In genomic region chr16:30090200-30090865, GRCm38 (mm10) we compare ENCODE assay signal across 17 mouse cellular contexts. TPM values are rescaled to one million over a fixed set of nuclear protein-coding genes. Genes with fewer than 3 reads are reported as not detected.
DNase-seq lines count a peak whose midpoint lies in the region; ATAC-seq lines count a peak whose summit lies in the region.
"Had no signal": no experiment of that assay in that cellular context is flagged by ENCODE, and none has a peak within 500 bp of the region (broad histone marks: within the 10 kb centered on the region; RNA-seq: fewer than 3 reads in every experiment).

No protein-coding gene starts in this region.

- ATAC-seq in lung, embryonic 16.5 days (ENCODE audit: low read depth) = peak; percentile 72
- ATAC-seq: inflammation-experienced regulatory T-cells, adult 6 months had no signal

- H3K27ac ChIP-seq in lung, embryonic 16.5 days (ENCODE audit: low read length) = 0 out of 2 replicates have a peak overlapping the region, but pooled peaks have one; percentile 5
- no peak overlapping the region for H3K27ac ChIP-seq in hindbrain, embryonic 10.5 days
- H3K27ac ChIP-seq: embryonic facial prominence, embryonic 13.5 days; forebrain, embryonic 10.5 days; heart, adult 2 months; hindbrain, embryonic 12.5 days; midbrain, embryonic 10.5 days; neural tube, embryonic 12.5 days had no signal

- peaks cover 13% of the 10 kb centered on the region for H3K4me1 ChIP-seq in lung, embryonic 16.5 days (replicated peaks; ENCODE audit: control insufficient read depth, insufficient read depth, low read length)
- no peaks in the 10 kb centered on the region for H3K4me1 ChIP-seq in hindbrain, embryonic 10.5 days (replicated peaks)
- H3K4me1 ChIP-seq: neural tube, embryonic 12.5 days had no signal

- H3K9me3 ChIP-seq in lung, embryonic 16.5 days (ENCODE audit: control insufficient read depth, low read length) = no peaks in the 10 kb centered on the region
- H3K9me3 ChIP-seq in hindbrain, embryonic 10.5 days = no peaks in the 10 kb centered on the region
- H3K9me3 ChIP-seq: embryonic facial prominence, embryonic 13.5 days; forebrain, embryonic 10.5 days; hindbrain, embryonic 12.5 days; midbrain, embryonic 10.5 days; neural tube, embryonic 12.5 days had no signal

- no peak overlapping the region for H3K4me2 ChIP-seq in lung, embryonic 16.5 days (ENCODE audit: low read depth, low read length)
- H3K4me2 ChIP-seq: embryonic facial prominence, embryonic 13.5 days; hindbrain, embryonic 12.5 days; neural tube, embryonic 12.5 days had no signal

- H3K27me3 ChIP-seq in lung, embryonic 16.5 days (ENCODE audit: control insufficient read depth, insufficient read depth, low read depth, low read length) = no peaks in the 10 kb centered on the region
- H3K27me3 ChIP-seq in hindbrain, embryonic 10.5 days (ENCODE audit: insufficient read depth, poor library complexity, severe bottlenecking) = peaks cover 88% of the 10 kb centered on the region
- H3K27me3 ChIP-seq: embryonic facial prominence, embryonic 13.5 days; neural tube, embryonic 12.5 days had no signal

- H3K36me3 ChIP-seq in lung, embryonic 16.5 days (ENCODE audit: control insufficient read depth, insufficient read depth, low read length) = no peaks in the 10 kb centered on the region
- no peaks in the 10 kb centered on the region for H3K36me3 ChIP-seq in hindbrain, embryonic 10.5 days
- H3K36me3 ChIP-seq: embryonic facial prominence, embryonic 13.5 days; forebrain, embryonic 10.5 days; hindbrain, embryonic 12.5 days; midbrain, embryonic 10.5 days; neural tube, embryonic 12.5 days had no signal

- H3K4me3 ChIP-seq in lung, embryonic 16.5 days (ENCODE audit: low read length) = no peak overlapping the region
- H3K4me3 ChIP-seq in hindbrain, embryonic 10.5 days = no peak overlapping the region
- H3K4me3 ChIP-seq: embryonic facial prominence, embryonic 13.5 days; forebrain, embryonic 10.5 days; heart, adult 2 months; hindbrain, embryonic 12.5 days; midbrain, embryonic 10.5 days; neural tube, embryonic 12.5 days had no signal

- 51% methylated on average over 9 of the region's 9 CpGs for WGBS in lung, embryonic 16.5 days
- 85% methylated on average over 9 of the region's 9 CpGs for WGBS in hindbrain, embryonic 10.5 days

- peak; percentile 62 for DNase-seq in ovary, adult 18-20 months (ENCODE audit: low spot score)
- DNase-seq in ovary, postnatal 10 days (ENCODE audit: low spot score) = no peak
- DNase-seq in adrenal gland, postnatal 10 days = peak; percentile 47
- DNase-seq in natural killer cell, adult 2 months (ENCODE audit: low spot score in 2 of 2) = no peak
- DNase-seq in hindbrain, embryonic 10.5 days (ENCODE audit: low spot score) = no peak
- DNase-seq in right cerebral cortex, postnatal 4 days = no peak
- DNase-seq: cerebellum, adult 2 months; gastrocnemius, postnatal 14 days; heart, adult 2 months; left cerebral cortex, postnatal 4 days had no signal

- no peak overlapping the region for H3K9ac ChIP-seq in lung, embryonic 16.5 days (ENCODE audit: low read length)
- H3K9ac ChIP-seq: embryonic facial prominence, embryonic 13.5 days; hindbrain, embryonic 12.5 days; neural tube, embryonic 12.5 days had no signal

RNA-seq across cellular contexts. Expression of gene Hes1, which starts 26.1 kb away (rescaled TPM):
- 10 to 100 TPM; 28.7 to 35.5 TPM for total RNA-seq in adrenal gland, postnatal 10 days (2021)
- 37.1 and 40.7 TPM in 2 replicates for polyA plus RNA-seq in lung, embryonic 16.5 days (2015; fragmentation: Nextera tagmentation; extraction: Ambion mirVana)
- 31.2 and 31.9 TPM in 2 replicates for polyA plus RNA-seq in hindbrain, embryonic 10.5 days (2016; fragmentation: Nextera tagmentation; extraction: Ambion mirVana)

Comparison
In these comparisons a context has a peak if more than half of its experiments do, and no peak if none do; other contexts are left out.
1. DNase-seq: peak in ovary, adult 18-20 months (single experiment) and adrenal gland, postnatal 10 days (single experiment); none in ovary, postnatal 10 days (single experiment), natural killer cell, adult 2 months (0 of 2), hindbrain, embryonic 10.5 days (single experiment) and right cerebral cortex, postnatal 4 days (single experiment).